Mouse (Mus musculus) liver, embryonic 11.5 days (tissue): ENCODE measurements around the gene Spns2. TPM values are rescaled to one million over a fixed set of nuclear protein-coding genes. Genes with fewer than 3 reads are reported as not detected.
"Not testable (repeated sequence)": the region's sequence is repeated elsewhere in the genome, so short reads cannot be mapped to it uniquely, and the experiment has no call there.

ENCODE experiments used
- ATAC-seq: fragments of 200-750 bp; cut with Nextera tagmentation; replicated peaks from 2 replicates; pipeline ENCODE4 v1.8.0; 2017; ENCODE audit warnings: moderate number of reproducible peaks, mild to moderate bottlenecking, moderate TSS enrichment, moderate library complexity; ENCODE audit not compliant: low FRiP score
- DNase-seq: peaks from one replicate; pipeline ENCODE4 v3.0.0-alpha.2; 2017; ENCODE audit warnings: low spot score
- H3K27ac ChIP-seq: fragments of 300-500 bp; sonication (generic); 2 replicates; pipeline ENCODE4 v1.5.1; 2014; ENCODE audit warnings: mild to moderate bottlenecking, low read depth, low read length, control low read depth
- H3K27me3 ChIP-seq: fragments of 300-500 bp; sonication (generic); replicated peaks from 2 replicates; pipeline ENCODE4 v1.6.1; 2014; ENCODE audit warnings: low read length, mixed read lengths; ENCODE audit not compliant: control insufficient read depth, insufficient read depth
- H3K36me3 ChIP-seq: fragments of 300-500 bp; sonication (generic); 2 replicates; pipeline ENCODE4 v1.6.1; 2014; ENCODE audit warnings: mild to moderate bottlenecking, low read length, moderate library complexity, mixed read lengths; ENCODE audit not compliant: control insufficient read depth, insufficient read depth
- H3K4me1 ChIP-seq: fragments of 300-500 bp; sonication (generic); replicated peaks from 2 replicates; pipeline ENCODE4 v1.6.1; 2014; ENCODE audit warnings: low read length, mixed read lengths; ENCODE audit not compliant: control insufficient read depth, insufficient read depth
- H3K4me2 ChIP-seq: fragments of 300-500 bp; sonication (generic); 2 replicates; pipeline ENCODE4 v1.6.1; 2014; ENCODE audit warnings: mild to moderate bottlenecking, control low read depth, moderate library complexity
- H3K4me3 ChIP-seq: fragments of 300-500 bp; sonication (generic); 2 replicates; pipeline ENCODE4 v1.5.1; 2014; ENCODE audit warnings: low read depth, low read length, control low read depth
- H3K9ac ChIP-seq: fragments of 300-500 bp; sonication (generic); 2 replicates; pipeline ENCODE4 v1.6.1; 2014; ENCODE audit warnings: low read depth, low read length, control low read depth
- H3K9me3 ChIP-seq: fragments of 300-500 bp; sonication (generic); 2 replicates; pipeline ENCODE4 v1.6.1; 2016; ENCODE audit warnings: low read length, inconsistent platforms, mixed read lengths; ENCODE audit not compliant: control insufficient read depth
- WGBS: fragments of 180-500 bp; shearing (Covaris S2); extraction: QIAGEN DNeasy Blood & Tissue Kit; methylation state at CpG from one replicate; pipeline ENCODE4 v1.1.7; 2014; 5-methylcytosine and 5-hydroxymethylcytosine counted together
- polyA plus RNA-seq: library from polyadenylated mRNA; unstranded; fragments of >200 nt; fragmentation: Nextera tagmentation; extraction: Ambion mirVana; gene quantifications from 2 replicates; pipeline ENCODE4 v1.2.1, GENCODE M21; 2014

Spns2 gene
- polyA plus RNA-seq, 1 experiment from 2014 or later, result 20.0 TPM

DNA sequence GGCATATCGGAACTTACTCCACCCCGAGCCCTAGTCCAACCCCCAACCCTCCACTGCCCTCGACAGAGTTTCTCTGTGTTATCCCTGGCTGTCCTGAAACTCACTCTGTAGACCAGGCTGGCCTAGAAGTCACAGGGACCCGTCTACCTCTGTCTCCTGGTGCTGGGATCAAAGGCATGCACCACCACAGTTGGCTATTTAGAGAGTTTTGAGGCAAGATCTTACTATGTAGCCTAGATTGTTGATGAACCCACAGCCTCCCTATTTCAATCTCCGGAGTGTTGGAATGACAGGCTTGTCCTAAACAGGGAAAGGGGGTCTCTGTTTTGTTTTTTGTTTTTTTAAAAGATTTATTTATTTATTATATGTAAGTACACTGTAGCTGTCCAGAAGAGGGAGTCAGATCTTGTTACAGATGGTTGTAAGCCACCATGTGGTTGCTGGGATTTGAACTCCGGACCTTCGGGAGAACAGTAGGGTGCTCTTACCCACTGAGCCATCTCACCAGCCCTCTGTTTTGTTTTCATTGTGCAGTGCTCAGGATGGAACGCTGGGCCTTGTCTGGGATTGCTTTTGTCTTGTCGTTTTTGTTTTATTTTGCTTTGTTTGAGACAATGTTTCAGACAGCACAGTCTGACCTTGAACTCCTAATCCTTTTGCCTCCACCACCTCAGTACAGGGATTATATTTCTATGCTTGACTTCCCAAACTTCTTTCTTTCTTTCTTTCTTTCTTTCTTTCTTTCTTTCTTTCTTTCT is 59.2 kb downstream of the Spns2 start:
- not testable (repeated sequence) for H3K36me3 ChIP-seq, ATAC-seq, H3K4me2 ChIP-seq, H3K9ac ChIP-seq, H3K4me1 ChIP-seq, H3K9me3 ChIP-seq, H3K27me3 ChIP-seq, H3K4me3 ChIP-seq, DNase-seq, H3K27ac ChIP-seq
- WGBS, result 67% methylated on average over 9 of the region's 9 CpGs

DNA sequence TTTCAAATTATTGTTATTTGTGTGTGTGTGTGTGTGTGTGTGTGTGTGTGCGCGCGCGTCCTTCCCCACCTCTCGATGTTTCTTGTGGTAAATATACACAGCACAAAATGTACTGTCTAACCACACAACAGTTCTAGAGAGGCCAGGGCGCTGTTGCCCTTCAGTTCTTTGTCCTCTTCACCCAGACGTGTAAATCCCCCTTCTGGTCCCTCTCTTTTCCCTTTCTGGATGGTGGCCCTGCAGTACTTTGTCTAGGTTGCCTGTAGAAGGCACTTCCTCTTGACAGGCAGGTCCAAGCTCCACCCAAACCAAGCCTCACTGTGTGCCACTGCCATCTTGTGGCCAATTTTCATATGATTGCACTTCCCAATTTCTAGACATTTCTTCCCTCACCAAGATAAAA is 60.4 kb downstream of the Spns2 start:
- Histone ChIP-seq H3K4me1 (no peaks in the 10 kb centered on the region), H3K4me3 (no peak overlapping the region), H3K9me3 (no peaks in the 10 kb centered on the region), H3K27me3 (no peaks in the 10 kb centered on the region; the same call in 1 of the 2 replicates), H3K4me2 (peak overlapping the region; percentile 48), H3K36me3 (no peaks in the 10 kb centered on the region), H3K9ac (no peak overlapping the region), H3K27ac (no peak overlapping the region)
- WGBS, result 42% methylated on average over 7 of the region's 7 CpGs
- DNase-seq (peak; percentile 72), ATAC-seq (peak; percentile 82)

DNA sequence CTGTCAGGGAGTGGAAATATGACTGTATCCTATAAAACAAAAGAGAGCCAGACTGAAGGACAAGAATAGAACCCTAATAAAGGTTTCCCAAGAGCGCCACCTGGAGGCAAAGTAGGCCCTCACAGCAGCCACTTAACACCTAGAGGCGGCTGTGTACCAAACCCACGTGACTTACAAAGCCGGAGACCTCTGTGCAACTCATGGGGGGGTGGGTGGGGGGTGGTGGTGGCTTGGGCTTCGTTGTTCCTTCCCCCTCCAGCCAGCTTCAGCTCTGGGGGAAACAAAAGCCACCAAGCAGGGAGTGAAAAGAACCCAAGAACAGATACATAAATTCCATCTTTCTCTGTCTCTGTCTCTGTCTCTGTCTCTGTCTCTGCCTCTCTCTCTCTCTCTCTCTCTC is 61.0 kb downstream of the Spns2 start:
- Histone ChIP-seq H3K36me3 (no peaks in the 10 kb centered on the region), H3K27ac (no peak overlapping the region), H3K4me3 (no peak overlapping the region), H3K4me1 (no peaks in the 10 kb centered on the region), H3K27me3 (no peaks in the 10 kb centered on the region; the same call in 1 of the 2 replicates), H3K9ac (no peak overlapping the region), H3K4me2 (peak overlapping the region; percentile 48), H3K9me3 (no peaks in the 10 kb centered on the region)
- 1% methylated on average over 5 of the region's 5 CpGs for WGBS
- peak; percentile 76 for ATAC-seq
- DNase-seq, result no peak

DNA sequence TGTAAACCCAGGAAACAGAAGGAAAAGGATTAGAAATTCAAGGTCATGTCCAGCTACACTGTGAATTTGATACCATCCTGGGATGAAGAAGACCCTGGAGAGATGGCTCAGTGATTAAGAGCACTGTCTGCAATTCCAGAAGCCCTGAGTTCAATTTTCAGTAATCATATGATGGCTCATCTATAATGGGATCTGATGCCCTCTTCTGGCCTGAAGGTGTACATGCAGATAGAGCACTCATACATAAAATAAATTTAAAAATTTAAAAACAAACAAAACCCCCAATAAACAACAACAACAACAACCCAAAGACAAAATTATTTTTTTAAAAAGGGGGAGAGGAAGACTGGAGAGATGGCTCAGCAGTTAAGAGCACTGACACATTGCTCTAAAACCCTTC is 62.8 kb downstream of the Spns2 start:
- no peak overlapping the region for H3K4me3 ChIP-seq
- ATAC-seq, result no peak
- no peak for DNase-seq
- H3K36me3 ChIP-seq, result no peaks in the 10 kb centered on the region
- no peak overlapping the region for H3K9ac ChIP-seq
- H3K27ac ChIP-seq, result no peak overlapping the region
- H3K9me3 ChIP-seq, result no peaks in the 10 kb centered on the region
- H3K27me3 ChIP-seq, result no peaks in the 10 kb centered on the region; the same call in 1 of the 2 replicates
- H3K4me2 ChIP-seq, result no peak overlapping the region
- H3K4me1 ChIP-seq, result no peaks in the 10 kb centered on the region

- Histone ChIP-seq H3K4me2 (no peak overlapping the region), H3K9me3 (no peaks in the 10 kb centered on the region), H3K27ac (no peak overlapping the region), H3K4me1 (no peaks in the 10 kb centered on the region), H3K4me3 (no peak overlapping the region), H3K27me3 (no peaks in the 10 kb centered on the region; the same call in 1 of the 2 replicates), H3K36me3 (no peaks in the 10 kb centered on the region), H3K9ac (no peak overlapping the region)
- ATAC-seq (no peak), DNase-seq (no peak)
Observed at GRCm38 (mm10) chr11:72425201-72425600, 64.5 kb downstream of the Spns2 start.

- ATAC-seq, result no peak
- Histone ChIP-seq H3K9ac (no peak overlapping the region), H3K4me2 (no peak overlapping the region), H3K4me3 (no peak overlapping the region), H3K27me3 (no peaks in the 10 kb centered on the region; the same call in 1 of the 2 replicates), H3K4me1 (no peaks in the 10 kb centered on the region), H3K27ac (no peak overlapping the region), H3K36me3 (no peaks in the 10 kb centered on the region), H3K9me3 (no peaks in the 10 kb centered on the region)
- DNase-seq, result no peak
- WGBS, result 79% methylated on average over 4 of the region's 4 CpGs
Observed at GRCm38 (mm10) chr11:72423686-72424085, 66.0 kb downstream of the Spns2 start.

- Histone ChIP-seq H3K9ac (no peak overlapping the region), H3K4me1 (peaks cover 7% of the 10 kb centered on the region), H3K4me2 (no peak overlapping the region), H3K27ac (no peak overlapping the region), H3K9me3 (no peaks in the 10 kb centered on the region), H3K27me3 (no peaks in the 10 kb centered on the region; the same call in 1 of the 2 replicates), H3K4me3 (no peak overlapping the region), H3K36me3 (no peaks in the 10 kb centered on the region)
- no peak for DNase-seq
- ATAC-seq, result no peak
- WGBS, result 68% methylated on average over 11 of the region's 11 CpGs
Observed at GRCm38 (mm10) chr11:72421518-72422278, 68.0 kb downstream of the Spns2 start.

DNA sequence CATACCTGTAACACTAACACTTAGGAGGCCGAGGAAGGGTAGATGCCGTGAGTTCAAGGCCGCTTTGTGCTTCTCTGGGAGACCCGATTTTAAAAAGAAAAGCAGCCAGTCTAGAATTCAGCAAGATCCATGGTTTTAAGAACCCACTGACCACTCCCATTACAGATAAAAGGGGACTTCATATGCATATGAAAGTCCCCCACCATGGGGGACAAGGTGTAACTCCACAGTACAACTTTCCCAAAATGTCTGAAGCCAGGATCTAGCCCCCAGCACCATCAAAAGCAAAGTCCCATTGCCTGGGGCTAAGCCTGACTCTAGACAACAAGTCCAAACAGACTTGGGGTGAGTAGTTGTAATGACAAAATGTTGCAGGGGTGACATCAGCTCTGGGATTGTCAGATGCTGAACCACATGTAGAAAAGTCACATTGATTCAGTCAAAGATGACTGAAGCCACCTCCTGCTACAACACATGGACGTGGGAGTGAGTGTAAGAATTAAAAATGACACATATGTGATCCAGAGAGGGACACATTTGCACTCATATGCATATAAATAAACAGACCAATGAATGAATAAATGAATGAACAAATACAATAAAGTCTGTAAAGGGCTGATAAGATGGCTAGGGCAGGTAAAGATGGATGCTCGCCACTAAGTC is 69.1 kb downstream of the Spns2 start:
- H3K9me3 ChIP-seq, result no peaks in the 10 kb centered on the region
- WGBS, result 84% methylated on average over 6 of the region's 6 CpGs
- H3K9ac ChIP-seq, result no peak overlapping the region
- H3K4me3 ChIP-seq, result no peak overlapping the region
- ATAC-seq, result no peak
- no peak for DNase-seq
- H3K4me1 ChIP-seq, result peaks cover 12% of the 10 kb centered on the region
- no peak overlapping the region for H3K27ac ChIP-seq
- H3K27me3 ChIP-seq, result no peaks in the 10 kb centered on the region
- H3K36me3 ChIP-seq, result no peaks in the 10 kb centered on the region
- H3K4me2 ChIP-seq, result no peak overlapping the region
